Mouse (Mus musculus): ENCODE data around the gene Parn. TPM values are rescaled to one million over a fixed set of nuclear protein-coding genes. Genes with fewer than 3 reads are reported as not detected.

The Parn gene
- polyA plus RNA-seq, 1 experiment from 2014 or later, result 40.9 TPM

DNA sequence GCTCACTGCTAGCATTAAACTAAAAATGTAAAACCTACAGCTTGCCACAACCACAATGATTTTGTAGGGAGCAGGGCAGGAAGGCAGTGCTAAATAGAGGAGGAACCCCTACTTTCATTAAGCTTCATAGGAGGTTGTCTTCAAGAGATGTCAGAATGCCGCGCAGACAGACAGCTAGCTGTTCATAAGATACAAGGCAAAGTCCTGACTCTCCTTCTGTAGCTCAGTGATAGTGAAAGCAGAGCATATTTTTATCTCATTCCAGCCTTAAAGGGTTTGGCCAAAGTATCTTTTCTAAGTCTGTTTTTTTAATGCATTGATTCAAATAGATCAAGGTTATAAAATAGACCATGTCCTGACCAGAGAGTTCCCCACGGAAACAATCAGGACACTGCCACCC lies 47.8 kb downstream of the Parn start:
- no peak overlapping the region for H3K9ac ChIP-seq
- no peaks in the 10 kb centered on the region for H3K9me3 ChIP-seq
- no peaks in the 10 kb centered on the region for H3K4me1 ChIP-seq
- no peaks in the 10 kb centered on the region for H3K27me3 ChIP-seq
- ATAC-seq (ENCODE audit: insufficient number of reproducible peaks, insufficient read depth, low FRiP score, low TSS enrichment), result no peak
- H3K36me3 ChIP-seq, result peaks cover 5% of the 10 kb centered on the region
- no peak overlapping the region for H3K27ac ChIP-seq
- no peak overlapping the region for H3K4me3 ChIP-seq
- H3K4me2 ChIP-seq (replicated peaks), result no peak overlapping the region
- 98% methylated on average over 3 of the region's 3 CpGs for WGBS

DNA sequence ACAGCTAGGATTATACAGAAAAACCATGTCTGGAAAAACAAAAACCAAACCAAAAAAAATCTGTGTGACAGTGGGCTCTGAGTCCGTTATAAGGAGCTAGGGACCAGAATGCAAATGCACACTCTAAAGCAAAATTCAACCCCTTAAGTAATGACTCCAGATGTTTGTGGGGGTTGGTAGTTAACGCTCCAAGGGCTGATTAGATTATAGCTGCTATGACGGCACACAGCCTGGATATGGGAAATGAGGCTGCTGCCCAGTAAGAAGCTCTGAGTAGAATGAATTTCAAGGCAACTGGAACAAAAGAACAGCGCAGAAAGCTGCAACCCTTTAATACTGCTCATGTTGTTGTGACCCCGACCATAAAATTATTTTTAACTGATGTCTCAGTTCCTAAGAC lies 52.7 kb downstream of the Parn start:
- WGBS, result 64% methylated on average over 5 of the region's 5 CpGs
- ATAC-seq (ENCODE audit: insufficient number of reproducible peaks, insufficient read depth, low FRiP score, low TSS enrichment), result no peak
- no peaks in the 10 kb centered on the region for H3K36me3 ChIP-seq
- no peaks in the 10 kb centered on the region for H3K27me3 ChIP-seq
- H3K9me3 ChIP-seq, result no peaks in the 10 kb centered on the region
- H3K4me3 ChIP-seq, result no peak overlapping the region
- no peak overlapping the region for H3K9ac ChIP-seq
- H3K4me2 ChIP-seq (replicated peaks), result no peak overlapping the region
- H3K4me1 ChIP-seq, result no peaks in the 10 kb centered on the region
- no peak overlapping the region for H3K27ac ChIP-seq

DNA sequence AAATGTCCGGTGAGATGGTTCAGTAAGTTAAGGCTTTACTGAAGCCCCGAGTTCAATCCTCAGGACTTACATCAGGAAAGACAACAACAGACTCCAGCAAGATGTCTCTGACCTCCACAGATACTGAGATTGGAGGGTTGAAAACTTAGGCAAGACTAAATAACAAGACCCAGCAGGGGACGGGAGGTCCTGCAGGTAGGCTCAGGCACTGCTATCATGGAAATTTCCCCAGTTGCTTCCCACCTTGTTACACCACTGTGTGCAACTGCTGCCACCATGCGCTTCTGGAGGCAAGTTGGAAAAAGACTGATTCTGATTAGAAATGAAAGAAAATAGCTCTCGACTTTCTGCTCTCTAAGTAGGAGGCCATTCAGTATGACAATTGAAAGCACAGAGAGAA lies 55.4 kb downstream of the Parn start:
- H3K4me1 ChIP-seq, result no peaks in the 10 kb centered on the region
- H3K36me3 ChIP-seq, result no peaks in the 10 kb centered on the region
- no peak for ATAC-seq (ENCODE audit: insufficient number of reproducible peaks, insufficient read depth, low FRiP score, low TSS enrichment)
- no peak overlapping the region for H3K4me2 ChIP-seq (replicated peaks)
- WGBS, result 85% methylated on average over 5 of the region's 5 CpGs
- H3K27me3 ChIP-seq, result no peaks in the 10 kb centered on the region
- no peak overlapping the region for H3K4me3 ChIP-seq
- H3K27ac ChIP-seq, result no peak overlapping the region
- no peaks in the 10 kb centered on the region for H3K9me3 ChIP-seq
- no peak overlapping the region for H3K9ac ChIP-seq

DNA sequence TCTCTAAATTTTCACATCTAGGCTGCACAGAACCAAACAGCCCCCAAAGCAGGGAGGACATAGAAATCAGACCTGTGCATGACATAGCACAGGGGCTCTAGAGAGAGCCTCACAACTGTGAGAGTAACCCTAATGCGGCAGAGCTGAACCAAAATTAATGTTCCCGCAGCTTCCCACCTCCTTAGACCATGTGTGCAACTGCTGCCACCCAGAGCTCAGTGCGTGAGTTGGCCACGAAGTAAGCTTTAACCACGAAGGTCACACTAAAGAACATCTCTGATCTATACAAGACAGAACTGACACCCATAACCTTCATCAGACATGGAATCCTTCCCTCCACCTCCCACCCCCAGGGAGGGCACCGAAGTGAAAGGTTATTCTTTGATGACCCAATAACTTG lies 55.9 kb downstream of the Parn start:
- WGBS, result 77% methylated on average over 6 of the region's 6 CpGs
- H3K4me3 ChIP-seq, result no peak overlapping the region
- H3K36me3 ChIP-seq, result no peaks in the 10 kb centered on the region
- no peak overlapping the region for H3K27ac ChIP-seq
- ATAC-seq (ENCODE audit: insufficient number of reproducible peaks, insufficient read depth, low FRiP score, low TSS enrichment), result no peak
- no peaks in the 10 kb centered on the region for H3K4me1 ChIP-seq
- H3K9ac ChIP-seq, result no peak overlapping the region
- no peak overlapping the region for H3K4me2 ChIP-seq (replicated peaks)
- H3K9me3 ChIP-seq, result no peaks in the 10 kb centered on the region
- no peaks in the 10 kb centered on the region for H3K27me3 ChIP-seq

GRCm38 (mm10) chr16:13611399-13611798 lies 56.6 kb downstream of the Parn start:
- no peaks in the 10 kb centered on the region for H3K9me3 ChIP-seq
- H3K4me1 ChIP-seq, result no peaks in the 10 kb centered on the region
- ATAC-seq (ENCODE audit: insufficient number of reproducible peaks, insufficient read depth, low FRiP score, low TSS enrichment), result no peak
- no peaks in the 10 kb centered on the region for H3K27me3 ChIP-seq
- H3K27ac ChIP-seq, result no peak overlapping the region
- no peaks in the 10 kb centered on the region for H3K36me3 ChIP-seq
- no peak overlapping the region for H3K4me2 ChIP-seq (replicated peaks)
- no peak overlapping the region for H3K9ac ChIP-seq
- no peak overlapping the region for H3K4me3 ChIP-seq

- Histone ChIP-seq H3K9me3 (no peaks in the 10 kb centered on the region), H3K9ac (no peak overlapping the region), H3K4me2 (replicated peaks) (no peak overlapping the region), H3K4me1 (no peaks in the 10 kb centered on the region), H3K36me3 (no peaks in the 10 kb centered on the region; the same call in 1 of the 2 replicates), H3K27me3 (no peaks in the 10 kb centered on the region), H3K4me3 (no peak overlapping the region), H3K27ac (no peak overlapping the region)
- WGBS, result 80% methylated on average over 5 of the region's 5 CpGs
- ATAC-seq (ENCODE audit: insufficient number of reproducible peaks, insufficient read depth, low FRiP score, low TSS enrichment), result no peak
These were observed 57.0 kb downstream of the Parn start for GRCm38 (mm10) chr16:13610951-13611381.

DNA sequence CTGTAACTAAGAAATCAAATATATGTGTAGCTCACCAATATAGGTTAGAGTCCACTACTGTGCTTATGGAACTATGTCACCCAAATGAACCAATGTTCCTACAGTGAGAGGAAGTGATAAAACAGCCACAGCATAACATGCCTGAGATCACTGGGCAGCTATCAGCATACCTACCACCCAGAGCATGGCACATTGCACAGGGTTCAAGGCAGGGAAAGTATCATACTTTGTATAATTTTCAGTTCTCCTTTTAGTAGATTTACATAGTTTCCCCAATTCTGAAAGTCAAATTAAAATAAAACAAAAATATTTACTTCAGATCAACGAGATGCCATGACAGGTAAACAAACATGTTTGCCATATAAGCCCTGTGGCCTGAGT lies 59.3 kb downstream of the Parn start:
- Histone ChIP-seq H3K36me3 (peaks cover 5% of the 10 kb centered on the region; the same call in 1 of the 2 replicates), H3K9ac (no peak overlapping the region), H3K4me2 (replicated peaks) (no peak overlapping the region), H3K27ac (no peak overlapping the region), H3K9me3 (no peaks in the 10 kb centered on the region), H3K4me3 (no peak overlapping the region), H3K4me1 (no peaks in the 10 kb centered on the region), H3K27me3 (no peaks in the 10 kb centered on the region)
- ATAC-seq (ENCODE audit: insufficient number of reproducible peaks, insufficient read depth, low FRiP score, low TSS enrichment), result no peak
- WGBS, result 84% methylated on average over 1 of the region's 1 CpGs

- Histone ChIP-seq H3K9me3 (no peaks in the 10 kb centered on the region), H3K27me3 (no peaks in the 10 kb centered on the region), H3K4me3 (no peak overlapping the region), H3K27ac (no peak overlapping the region), H3K4me1 (no peaks in the 10 kb centered on the region), H3K4me2 (replicated peaks) (no peak overlapping the region), H3K36me3 (peaks cover 5% of the 10 kb centered on the region; the same call in 1 of the 2 replicates), H3K9ac (no peak overlapping the region)
- WGBS, result 70% methylated on average over 4 of the region's 4 CpGs
- ATAC-seq (ENCODE audit: insufficient number of reproducible peaks, insufficient read depth, low FRiP score, low TSS enrichment), result no peak
These were observed 59.8 kb downstream of the Parn start for GRCm38 (mm10) chr16:13607987-13608704.

DNA sequence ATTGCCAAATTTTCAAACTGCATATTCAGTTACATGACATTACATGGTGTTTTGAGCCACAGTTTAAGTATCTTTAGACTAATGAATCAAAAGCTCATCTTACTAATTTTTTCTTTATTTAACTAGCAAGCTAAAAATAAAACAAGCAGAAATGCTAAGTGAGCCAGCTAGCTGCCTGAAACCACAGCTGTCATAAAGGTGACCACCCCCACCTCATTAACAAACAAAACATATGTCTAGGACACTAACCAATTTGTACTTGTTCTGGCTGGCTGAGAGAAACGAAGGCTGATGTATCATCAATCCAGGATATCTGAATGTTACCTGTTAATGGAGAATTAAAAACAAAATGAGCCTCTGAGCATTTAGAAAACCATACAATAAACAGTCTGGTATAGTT lies 65.2 kb downstream of the Parn start:
- H3K9ac ChIP-seq, result no peak overlapping the region
- no peaks in the 10 kb centered on the region for H3K27me3 ChIP-seq
- no peak for ATAC-seq (ENCODE audit: insufficient number of reproducible peaks, insufficient read depth, low FRiP score, low TSS enrichment)
- 80% methylated on average over 1 of the region's 1 CpGs for WGBS
- H3K4me1 ChIP-seq, result no peaks in the 10 kb centered on the region
- no peak overlapping the region for H3K27ac ChIP-seq
- 0 out of 2 replicates have a peak, but pooled peaks cover under 1% of the 10 kb centered on the region for H3K9me3 ChIP-seq
- H3K4me2 ChIP-seq (replicated peaks), result no peak overlapping the region
- H3K4me3 ChIP-seq, result no peak overlapping the region
- peaks cover 12% of the 10 kb centered on the region; the same call in 1 of the 2 replicates for H3K36me3 ChIP-seq

- H3K36me3 ChIP-seq, result peaks cover 10% of the 10 kb centered on the region
- ATAC-seq (ENCODE audit: insufficient number of reproducible peaks, insufficient read depth, low FRiP score, low TSS enrichment), result no peak
- no peak overlapping the region for H3K4me2 ChIP-seq (replicated peaks)
- no peaks in the 10 kb centered on the region for H3K27me3 ChIP-seq
- peaks cover 3% of the 10 kb centered on the region; the same call in 1 of the 2 replicates for H3K4me1 ChIP-seq
- H3K27ac ChIP-seq, result no peak overlapping the region
- no peaks in the 10 kb centered on the region for H3K9me3 ChIP-seq
- H3K4me3 ChIP-seq, result no peak overlapping the region
- H3K9ac ChIP-seq, result no peak overlapping the region
- 83% methylated on average over 2 of the region's 2 CpGs for WGBS
These were observed 78.9 kb downstream of the Parn start for GRCm38 (mm10) chr16:13589049-13589408.

DNA sequence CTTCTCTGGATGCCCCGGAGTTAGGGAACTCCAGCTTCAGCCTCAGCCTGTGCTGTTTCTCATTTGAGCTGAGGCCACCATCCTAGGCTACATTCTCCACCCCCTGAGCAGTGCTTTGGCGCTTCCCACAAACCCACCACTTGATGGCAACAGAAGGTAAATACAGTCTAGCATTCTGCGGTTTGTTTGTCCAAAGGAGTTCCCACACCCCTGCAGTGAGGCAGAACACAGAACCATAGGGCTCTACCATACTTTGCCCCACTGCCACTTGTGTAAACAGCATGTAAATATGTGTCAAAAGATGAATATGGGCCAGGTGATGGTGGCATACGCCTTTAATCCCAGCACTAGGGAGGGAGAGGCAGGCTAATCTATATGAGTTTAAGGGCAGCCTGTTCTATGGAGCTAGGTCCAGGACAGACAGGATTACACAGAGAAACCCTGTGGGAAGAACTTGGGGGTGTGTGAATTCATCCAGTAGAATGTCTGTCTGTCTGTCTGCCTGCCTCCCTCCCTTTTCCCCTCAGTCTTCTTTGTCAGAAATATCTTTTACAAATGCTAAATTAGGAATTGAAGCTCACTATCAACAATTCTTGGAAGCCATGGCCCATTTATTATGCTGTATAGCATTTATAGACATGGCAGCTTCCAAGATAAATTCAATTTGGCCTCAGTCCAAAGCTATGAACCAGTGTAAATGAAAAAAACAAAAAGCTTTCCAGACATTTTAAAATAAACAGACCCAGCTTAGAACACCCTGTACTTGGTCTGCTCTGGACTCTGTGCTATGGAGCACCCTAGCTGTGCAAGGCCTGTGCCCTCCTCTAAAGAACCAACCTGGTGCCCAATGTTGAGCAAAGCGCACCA lies 79.6 kb downstream of the Parn start:
- WGBS, result 75% methylated on average over 5 of the region's 5 CpGs
- H3K4me1 ChIP-seq, result peaks cover 3% of the 10 kb centered on the region; the same call in 1 of the 2 replicates
- no peak overlapping the region for H3K9ac ChIP-seq
- ATAC-seq (ENCODE audit: insufficient number of reproducible peaks, insufficient read depth, low FRiP score, low TSS enrichment), result no peak
- H3K27ac ChIP-seq, result no peak overlapping the region
- H3K36me3 ChIP-seq, result peaks cover 4% of the 10 kb centered on the region
- no peaks in the 10 kb centered on the region for H3K27me3 ChIP-seq
- H3K9me3 ChIP-seq, result no peaks in the 10 kb centered on the region
- H3K4me3 ChIP-seq, result no peak overlapping the region
- H3K4me2 ChIP-seq (replicated peaks), result no peak overlapping the region

DNA sequence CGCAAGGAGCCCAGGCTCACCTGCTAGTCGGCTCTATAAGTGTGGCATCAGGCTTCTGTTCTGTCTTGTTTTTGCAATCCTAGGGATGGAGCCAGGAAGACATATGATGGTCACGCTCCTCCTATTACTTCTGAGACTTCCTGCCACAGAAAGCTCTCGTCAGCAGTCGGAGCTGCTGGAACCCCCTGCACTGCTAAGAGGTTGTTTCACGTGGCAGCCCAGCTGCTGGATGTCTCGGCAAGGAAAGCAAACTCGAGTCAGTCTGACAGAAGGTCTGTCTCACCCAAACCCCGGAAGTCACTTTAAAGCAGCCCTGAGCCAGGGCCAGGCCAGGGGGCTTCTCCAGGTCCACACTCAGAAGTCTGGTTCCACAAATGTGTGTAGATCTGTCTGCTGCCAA lies 82.7 kb downstream of the Parn start:
- H3K36me3 ChIP-seq, result no peaks in the 10 kb centered on the region
- no peak overlapping the region for H3K4me3 ChIP-seq

More for the DNA sequence above, 82.7 kb downstream of the Parn start:
- Histone ChIP-seq H3K4me2 (replicated peaks) (no peak overlapping the region), H3K27me3 (no peaks in the 10 kb centered on the region), H3K4me1 (peaks cover 3% of the 10 kb centered on the region; the same call in 1 of the 2 replicates), H3K27ac (no peak overlapping the region), H3K9me3 (no peaks in the 10 kb centered on the region), H3K9ac (no peak overlapping the region)
- WGBS, result 74% methylated on average over 9 of the region's 9 CpGs
- no peak for ATAC-seq (ENCODE audit: insufficient number of reproducible peaks, insufficient read depth, low FRiP score, low TSS enrichment)
